Mouse (Mus musculus) layer of hippocampus, adult 8-10 months (tissue): ENCODE data around the gene Arhgap6. TPM values are rescaled to one million over a fixed set of nuclear protein-coding genes. Genes with fewer than 3 reads are reported as not detected.

Source experiments
- DNase-seq, 2 experiments: peaks; one replicate each; pipeline ENCODE4 v3.0.0; 2022; ENCODE audit warnings: low spot score in 2 of 2
- total RNA-seq, 4 experiments: library from RNA; stranded (reverse); gene quantifications; 2 replicates each; pipeline ENCODE4 v1.2.4; 2022

The Arhgap6 gene
- total RNA-seq, 4 experiments from 2014 or later, result 4.0 to 4.9 (median 4.2) TPM

DNA sequence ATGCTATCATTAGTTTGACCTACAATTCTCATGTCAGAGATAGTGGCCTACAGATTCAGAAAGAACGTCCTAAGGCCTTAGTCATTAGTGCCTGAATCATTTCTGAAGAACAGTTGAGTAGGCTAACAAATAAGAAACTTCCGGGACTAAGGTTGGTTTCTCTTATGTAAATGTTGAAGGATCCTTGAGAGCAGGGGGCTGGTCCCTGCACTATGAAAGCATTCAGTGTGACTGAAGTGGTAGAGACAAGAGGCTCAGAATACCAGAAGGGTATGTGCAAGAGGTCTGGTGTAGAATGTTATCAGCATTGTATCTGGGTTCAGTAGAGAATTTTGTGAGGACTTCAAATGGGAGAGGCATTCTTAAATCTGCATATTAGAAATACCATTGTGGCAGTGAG is 185.5 kb downstream of the Arhgap6 start:
- no peak for DNase-seq

DNA sequence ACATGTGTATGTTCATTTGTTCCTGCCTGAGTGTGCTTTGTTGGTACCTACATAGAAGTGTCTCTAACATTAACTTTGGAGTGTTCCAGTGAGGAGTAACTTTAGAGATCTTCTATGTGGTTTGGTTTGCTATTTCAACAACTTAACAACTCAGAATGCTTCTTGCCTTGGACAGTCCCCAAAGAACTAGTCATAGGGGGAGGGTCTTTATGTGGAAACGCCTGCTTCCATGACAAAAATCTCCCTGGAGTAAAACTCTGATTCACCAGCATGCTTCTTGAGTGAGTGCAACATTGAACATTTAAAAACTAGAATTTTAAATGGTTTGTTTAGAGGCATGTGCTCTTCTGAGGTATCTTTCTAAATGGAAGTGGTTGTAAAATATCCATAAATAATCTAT is 212.2 kb downstream of the Arhgap6 start:
- DNase-seq, result no peak

DNA sequence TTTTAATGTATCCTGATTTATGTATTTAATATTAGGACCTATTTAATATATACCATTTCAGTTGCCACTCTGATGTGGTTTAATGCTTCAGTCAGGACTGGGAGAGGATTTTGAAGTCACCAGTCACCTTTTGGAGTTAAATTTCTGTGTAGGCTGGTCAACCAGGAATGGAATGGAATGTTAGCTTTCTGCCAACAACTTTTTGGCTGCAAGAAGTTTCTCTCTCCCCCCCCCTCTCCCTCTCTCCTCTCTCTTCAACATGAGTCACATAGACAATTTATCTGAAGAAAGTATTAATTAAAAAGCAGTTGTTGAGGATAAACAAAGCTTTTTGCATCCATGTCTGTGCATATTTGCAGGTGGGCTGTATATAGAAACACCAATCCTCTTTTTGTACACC is 217.8 kb downstream of the Arhgap6 start:
- no peak for DNase-seq

DNA sequence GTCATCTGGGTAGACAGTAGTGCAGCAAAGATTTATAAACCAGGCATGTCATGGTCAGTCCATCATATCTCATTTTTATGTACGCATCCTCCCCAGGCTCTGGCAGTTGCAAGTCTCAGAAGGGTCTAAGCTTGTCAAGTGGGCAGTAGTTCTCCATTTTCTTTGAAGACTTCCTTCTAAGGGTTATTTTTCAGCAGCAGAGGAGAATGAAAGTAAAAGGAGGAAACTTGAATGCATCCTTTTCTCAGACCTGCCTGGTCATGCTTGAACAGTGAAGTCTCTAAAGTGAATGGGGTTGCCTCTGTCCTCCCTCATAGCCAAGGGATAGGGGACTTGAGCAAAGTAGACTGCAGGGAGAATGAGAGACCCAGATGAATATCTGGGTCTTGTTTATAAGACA is 239.5 kb downstream of the Arhgap6 start:
- no peak for DNase-seq

DNA sequence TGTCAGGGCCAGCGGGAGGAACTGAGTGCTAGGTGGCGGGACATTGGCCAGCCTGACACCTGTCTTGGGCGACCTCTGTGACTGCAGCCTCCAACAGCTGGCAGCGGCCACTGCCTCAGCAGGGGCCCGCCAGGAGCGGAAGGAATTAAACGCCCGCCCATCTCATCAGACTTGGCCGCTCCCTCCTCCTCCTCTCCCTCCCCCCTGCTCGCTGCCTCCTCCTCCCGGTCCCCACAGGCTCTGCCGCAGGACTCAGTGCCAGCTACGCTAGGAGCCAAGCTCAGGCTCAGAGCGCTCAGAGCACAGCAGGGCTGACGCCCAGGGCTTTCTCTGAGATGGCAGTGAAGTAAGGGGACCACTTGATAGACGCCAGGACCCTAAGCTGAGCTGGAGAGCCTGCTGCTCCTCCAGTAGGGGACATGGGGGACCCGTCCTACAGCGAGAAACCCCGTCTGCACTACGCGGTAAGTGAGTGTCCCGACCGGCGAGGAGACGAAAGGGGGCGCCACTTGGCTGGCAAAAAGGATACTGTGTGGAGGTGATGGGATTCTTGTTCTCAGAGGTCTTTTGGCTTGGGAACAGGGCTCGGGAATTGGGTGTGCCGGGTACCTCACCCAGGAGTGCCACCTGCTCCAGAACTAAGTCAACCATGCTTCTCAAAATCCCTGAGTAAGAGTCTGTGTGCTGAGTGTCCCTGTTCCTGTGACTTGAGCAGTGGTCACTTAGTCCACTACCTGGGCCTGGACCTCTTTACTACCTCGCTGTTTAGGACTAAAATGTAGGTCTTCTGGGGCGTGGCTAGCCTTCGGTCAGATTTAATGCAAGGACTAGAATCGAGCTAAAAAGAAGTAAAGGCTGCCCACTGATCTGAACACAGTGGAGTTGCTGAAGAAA is 241.8 kb downstream of the Arhgap6 start:
- DNase-seq, result peak; percentile 8 to 22

DNA sequence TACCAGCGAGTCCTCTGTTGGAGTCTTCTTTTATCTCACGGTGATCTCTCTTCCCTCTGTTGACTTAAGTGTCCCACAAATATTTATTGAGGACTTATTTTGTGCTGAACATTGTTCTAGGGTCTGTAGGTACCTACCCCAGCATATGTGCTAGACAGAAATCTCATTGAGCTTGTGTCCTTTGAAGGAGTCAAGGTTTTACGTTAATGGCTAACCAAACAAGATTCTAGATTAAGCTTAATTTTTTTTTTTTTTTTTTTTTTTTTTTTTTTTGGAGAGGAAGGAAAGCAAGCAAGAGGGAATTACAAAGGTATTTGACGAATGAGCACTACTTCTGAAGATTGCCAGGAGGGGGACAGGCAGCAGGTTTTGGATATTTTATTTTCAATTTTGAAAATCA is 242.5 kb downstream of the Arhgap6 start:
- DNase-seq, result no peak

DNA sequence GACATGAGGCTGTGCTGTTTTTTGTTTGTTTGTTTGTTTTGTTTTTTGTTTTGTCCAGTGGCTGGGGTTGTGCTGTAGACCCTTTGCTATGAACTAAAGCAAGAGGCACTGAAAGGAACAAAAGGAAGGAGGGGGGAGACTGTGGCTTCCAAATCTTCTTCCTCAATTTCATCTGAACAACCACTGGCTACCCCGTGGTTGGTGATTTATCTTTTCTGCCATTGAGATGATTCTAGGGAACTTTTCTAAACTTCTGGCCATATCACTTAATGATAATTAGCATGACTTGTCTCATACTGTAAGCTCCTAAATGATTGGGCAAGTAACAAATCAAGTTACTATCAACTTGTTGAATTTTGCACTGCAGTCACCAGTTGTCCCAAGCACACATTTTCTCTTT is 249.0 kb downstream of the Arhgap6 start:
- DNase-seq, result no peak

DNA sequence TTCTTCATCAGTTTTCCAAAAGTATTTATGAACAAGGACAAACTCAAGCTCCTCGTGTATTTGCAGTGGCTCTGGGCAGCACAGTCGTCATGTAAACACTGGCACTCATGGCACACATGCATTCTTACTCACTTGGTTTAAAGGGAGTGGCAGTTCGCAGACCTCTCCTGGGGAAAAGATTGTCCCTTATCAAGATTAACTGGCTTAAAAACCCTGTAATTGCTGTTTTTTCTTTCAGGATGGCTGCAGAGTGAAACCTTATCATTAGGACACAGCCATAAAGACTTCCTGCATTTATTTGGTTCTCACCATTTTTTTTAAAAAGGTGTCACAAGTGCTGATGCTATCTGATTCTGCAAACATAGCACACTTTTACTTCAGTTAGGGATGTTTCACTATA is 252.7 kb downstream of the Arhgap6 start:
- no peak for DNase-seq

DNA sequence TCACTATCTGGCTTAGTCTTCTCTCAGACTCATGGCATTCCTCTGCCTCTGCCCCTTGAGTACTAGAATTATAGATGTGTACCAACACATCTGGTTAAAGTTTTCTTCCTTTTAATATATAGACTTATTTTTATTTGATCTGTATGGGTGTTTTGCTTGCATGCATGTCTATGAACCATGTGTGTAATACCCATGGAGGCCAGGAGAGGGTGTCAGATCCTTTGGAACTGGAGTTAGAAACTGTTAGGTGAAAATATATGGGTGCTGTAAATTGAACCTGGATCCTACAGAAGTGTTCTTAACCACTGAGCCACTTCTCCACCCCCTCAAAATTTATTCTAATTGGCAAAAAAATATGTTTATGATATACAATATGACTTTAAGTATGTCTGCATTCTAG is 254.7 kb downstream of the Arhgap6 start:
- no peak for DNase-seq

DNA sequence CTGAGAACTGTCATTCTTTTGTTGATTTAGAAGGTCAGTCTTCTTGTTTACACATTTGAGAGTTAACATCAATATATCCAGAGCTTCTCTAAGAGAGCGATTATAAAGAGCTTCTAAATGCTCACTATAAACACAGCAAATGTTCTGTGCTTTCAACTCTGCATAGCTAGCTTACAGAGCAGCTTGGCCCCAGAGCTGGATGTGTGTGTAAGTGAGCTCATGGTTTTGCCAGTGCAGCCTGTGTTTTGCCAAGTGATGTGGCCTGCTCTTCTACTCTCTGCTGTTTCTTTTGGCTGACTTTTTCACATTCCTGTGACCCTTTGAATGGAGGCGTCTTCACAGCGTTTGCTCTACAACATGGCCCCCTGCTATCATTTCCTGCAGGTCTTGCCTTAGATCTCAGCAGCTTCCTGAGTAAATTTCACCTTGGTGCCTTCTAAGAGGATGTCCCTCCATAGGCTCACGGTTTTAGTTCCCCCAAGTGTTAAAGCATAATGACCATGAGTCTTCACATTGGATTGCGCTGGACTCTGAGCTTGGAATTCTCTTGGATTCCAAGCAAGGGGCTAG is 259.1 kb downstream of the Arhgap6 start:
- DNase-seq, result no peak

DNA sequence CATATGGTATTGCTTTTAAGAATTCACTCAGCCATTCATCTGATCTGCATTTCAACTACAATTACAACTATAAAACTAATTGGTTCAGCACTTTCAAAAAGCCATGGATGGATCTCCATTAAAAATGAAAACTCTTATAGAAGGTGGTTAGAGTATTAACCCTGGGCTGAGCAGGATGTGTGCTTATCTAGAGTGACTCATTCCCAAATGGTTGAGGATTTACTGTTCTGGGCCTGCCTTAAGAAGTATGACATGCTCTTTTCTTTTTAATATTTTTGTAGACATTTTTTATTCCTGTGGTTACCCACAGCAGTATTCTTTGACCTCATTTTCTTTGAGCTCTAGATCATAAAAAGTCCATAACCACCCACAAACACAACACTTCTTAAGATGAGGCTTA is 267.7 kb downstream of the Arhgap6 start:
- no peak for DNase-seq

DNA sequence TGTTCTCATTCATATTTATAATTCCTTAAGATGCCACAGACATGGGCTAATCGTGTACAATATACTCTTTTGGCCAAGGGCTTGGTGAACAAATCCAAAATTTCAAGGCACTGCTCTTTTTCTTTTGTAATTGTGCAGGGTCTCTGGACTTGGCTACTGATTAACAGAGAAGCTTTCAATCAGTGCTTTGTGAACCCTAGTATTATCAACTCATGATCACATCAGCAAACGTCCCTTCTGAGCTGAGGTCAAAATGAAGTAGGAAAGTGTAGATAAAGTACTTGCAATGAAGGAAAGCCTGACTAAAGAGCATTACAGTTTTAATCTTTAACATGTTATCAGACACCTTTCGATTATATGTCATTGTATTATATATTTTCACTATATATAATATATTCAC is 270.4 kb downstream of the Arhgap6 start:
- DNase-seq, result no peak

DNA sequence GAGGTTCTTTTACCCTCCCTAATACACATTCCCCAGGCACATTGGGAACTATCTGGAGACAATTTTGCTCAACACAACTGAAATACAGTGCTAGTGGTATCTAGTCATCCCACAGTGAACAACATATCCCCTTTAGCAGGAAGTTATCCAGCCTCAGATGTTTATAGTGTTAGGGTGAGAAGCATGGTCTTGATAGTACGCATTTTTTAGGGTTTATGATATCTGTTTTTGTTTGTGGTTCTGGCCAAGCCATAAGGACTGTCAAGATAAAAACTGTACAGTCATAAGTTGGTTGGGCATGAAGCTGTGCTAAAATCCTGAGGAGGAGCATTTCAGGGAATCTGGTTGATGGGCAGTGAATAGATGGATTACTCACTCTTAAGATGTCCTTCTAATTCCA is 271.0 kb downstream of the Arhgap6 start:
- no peak for DNase-seq

DNA sequence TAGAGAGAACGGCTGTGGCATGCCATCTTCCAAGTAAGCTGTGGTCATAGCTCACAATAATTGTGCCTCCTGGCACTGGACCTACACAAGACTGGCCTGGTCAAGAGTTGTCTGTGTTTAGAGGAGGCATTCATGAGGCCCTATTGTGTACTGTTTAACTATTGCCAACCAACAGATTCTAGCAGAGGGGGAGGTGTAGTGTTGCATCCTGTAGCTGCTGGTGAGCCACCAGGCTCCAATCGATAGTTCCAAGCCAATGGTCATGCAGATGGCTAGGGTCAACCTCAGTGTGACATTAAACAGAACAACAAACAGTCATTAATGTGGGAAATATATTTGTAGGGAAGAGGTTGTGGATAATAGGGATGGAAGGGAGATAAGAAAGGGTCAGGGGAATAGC is 280.1 kb downstream of the Arhgap6 start:
- no peak for DNase-seq

DNA sequence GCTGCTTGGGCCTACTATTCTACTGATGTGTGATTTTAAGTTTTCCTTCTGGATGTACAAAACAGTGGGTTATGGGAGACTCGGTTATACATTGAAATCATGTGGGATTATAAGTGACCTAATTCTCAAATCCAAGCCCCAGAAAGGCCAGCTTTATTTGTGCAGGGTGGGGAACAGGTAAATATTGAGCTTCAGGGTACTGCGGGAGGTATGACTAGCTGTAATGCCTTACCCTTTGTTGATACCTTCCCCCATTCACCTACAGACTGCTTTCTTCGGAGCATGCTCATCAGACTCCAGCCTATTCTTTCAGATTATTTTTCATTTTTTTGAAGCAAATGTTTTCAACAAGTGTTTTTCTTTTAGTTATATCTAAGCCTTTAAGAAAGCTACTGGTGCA is 286.7 kb downstream of the Arhgap6 start:
- DNase-seq, result no peak

DNA sequence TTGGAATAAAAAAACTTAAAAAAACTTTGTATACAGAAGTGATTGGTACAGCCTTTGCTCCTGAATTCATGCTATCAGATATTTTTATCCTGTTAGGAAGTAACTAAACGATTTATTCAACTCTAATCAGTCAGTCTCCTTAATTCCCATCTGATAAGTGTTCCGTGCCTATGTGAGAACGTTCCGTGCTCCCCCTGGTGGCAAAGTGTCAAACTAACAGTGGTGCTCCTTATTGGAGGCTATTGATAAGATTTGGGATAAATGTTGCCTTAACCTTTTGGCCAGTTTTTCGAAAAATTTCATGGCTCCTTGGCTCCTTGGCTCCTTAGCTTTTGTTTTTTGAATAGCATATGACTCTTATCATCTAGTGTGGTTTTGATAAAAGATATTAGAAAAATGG is 291.0 kb downstream of the Arhgap6 start:
- DNase-seq, result peak; percentile 18 to 34

DNA sequence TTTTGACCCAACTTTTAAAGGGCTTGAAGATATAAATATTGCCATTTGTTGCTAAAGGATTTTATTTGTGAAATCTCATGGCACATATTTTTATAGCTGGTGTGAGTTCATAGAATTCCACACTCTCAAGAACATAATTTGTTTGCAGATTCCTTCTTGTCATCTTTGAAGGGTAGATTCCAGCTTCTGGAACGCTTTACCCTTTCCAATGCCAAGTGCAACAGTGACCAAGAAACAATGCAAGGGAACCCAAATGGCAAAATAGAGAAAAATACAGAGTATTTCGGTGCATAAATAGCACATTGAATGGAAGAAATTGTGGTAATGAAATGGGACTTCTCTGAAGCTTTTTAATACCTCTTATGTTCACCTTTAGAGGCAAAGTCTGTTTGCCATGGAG is 294.3 kb downstream of the Arhgap6 start:
- no peak for DNase-seq

DNA sequence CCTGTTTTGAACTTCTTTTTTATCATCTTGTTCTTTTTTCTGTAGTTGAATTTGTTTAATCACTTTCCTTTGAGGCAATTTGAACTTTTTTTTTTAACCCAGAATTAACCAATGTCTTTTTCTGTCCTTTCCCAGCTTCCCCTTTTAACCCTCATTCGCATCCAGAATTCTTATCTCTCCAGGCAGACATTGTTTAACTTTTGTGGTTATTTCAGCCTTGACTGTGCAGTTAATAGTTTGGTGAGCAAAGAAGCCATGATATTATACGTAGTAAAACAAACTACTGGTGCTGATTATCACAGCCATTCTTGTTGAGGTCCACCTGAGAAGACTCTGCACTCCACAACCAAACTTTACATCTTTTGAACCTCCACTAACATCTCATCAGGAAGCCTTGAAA is 299.7 kb downstream of the Arhgap6 start:
- DNase-seq, result no peak

DNA sequence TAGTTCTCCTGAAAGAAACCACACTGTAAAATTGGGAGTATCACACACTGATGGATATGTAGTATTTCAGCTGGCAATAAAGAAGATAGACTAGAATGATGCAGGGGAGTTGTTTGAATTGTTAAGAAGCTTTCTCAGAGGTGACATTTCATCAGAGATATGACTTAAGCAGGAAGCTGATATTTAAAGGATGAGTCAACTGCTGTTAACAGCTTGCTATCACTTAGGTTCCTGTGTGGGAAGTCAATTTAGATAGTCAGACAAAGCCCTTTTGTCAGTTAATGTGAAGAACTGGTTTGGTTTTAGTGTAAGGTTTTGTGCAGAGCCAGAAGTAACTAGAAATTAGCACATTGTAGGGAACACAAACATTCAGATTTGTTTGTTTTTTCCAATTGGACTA is 300.7 kb downstream of the Arhgap6 start:
- no peak for DNase-seq

DNA sequence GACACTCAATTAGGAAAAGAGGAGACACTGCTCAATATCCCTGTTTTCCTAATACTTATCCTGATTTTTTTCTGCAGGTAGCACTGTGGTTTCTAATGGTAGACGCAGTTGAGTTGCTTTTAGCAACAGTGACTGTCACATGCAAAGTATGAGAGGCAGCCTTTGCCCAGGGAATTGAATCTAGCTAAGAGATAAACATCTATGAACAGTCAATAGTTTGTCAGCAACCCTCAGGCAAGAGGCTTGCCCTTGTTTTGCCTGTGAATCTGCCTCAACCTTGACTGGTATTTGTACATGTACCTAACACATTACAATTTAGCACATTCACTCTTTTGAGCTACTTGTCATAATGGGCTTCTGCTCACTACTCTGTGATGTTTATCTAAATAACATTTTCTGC is 307.8 kb downstream of the Arhgap6 start:
- DNase-seq, result no peak

DNA sequence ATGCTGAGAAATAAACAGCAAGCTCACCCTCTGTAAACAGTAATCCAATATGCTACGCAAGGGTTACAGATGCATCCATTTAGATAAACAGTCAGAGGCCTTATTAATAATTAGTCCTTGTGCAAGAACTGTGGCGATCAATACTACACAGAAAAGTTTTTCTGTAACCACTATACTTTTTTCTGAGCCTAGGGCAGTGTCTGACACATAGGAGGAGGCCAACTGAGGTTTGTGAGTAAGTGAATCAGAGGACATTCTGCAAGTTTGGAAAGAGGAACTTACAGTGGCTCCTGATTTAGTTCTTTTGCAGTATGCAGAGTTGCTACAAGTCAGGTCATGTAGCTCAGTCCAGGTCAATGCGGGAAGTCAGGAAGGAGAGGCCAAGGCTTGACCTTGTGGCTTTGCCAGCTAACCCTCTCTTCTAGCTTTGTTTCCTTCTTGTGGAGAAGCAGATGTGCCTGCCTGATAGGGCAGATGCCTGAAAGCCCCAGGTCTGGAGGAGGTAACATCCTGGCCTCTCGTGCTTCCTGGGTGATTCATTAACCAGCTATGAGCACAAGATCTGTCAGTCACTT is 311.2 kb downstream of the Arhgap6 start:
- DNase-seq, result no peak

DNA sequence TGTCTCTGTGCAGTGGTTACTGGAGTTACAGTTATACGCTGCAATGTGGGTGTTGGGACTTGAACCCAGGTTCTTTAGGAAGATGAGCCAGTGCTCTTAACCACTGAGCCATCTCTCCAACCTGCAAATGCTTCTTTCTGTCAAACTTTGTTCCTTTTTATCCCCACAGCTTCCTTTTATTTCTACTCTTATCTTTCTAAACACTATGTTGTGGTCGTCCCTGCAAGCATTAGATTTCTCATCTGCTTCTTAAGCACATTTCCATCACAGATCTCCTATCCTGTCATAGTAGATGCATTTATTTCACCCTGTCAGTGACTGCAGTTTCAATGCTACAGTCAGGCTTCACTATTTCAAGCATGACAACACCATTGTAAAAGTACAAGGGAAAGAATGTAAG is 312.5 kb downstream of the Arhgap6 start:
- no peak for DNase-seq

DNA sequence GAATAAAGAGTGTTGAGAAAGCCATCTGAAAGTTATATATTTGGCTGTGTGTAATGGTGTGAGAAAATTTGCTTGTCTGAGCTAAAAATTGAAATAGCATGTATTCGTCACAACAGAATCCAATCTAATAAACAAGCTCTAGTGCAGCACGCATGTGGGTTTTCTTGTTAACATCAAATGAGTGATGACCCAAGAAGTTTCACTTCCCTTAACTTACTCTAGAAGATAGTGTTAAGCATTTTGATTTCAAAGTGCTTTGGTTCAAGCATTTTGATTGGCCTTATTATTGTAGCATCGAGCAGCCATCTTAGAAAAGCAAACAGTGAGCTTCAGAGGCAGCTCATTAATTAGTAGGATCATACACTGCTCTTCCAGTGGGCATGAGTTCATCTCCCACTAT is 315.1 kb downstream of the Arhgap6 start:
- no peak for DNase-seq
